ENCODE assay signal across 8 mouse cellular contexts in genomic region chr11:116004186-116004823, GRCm38 (mm10). TPM values are rescaled to one million over a fixed set of nuclear protein-coding genes. Genes with fewer than 3 reads are reported as not detected.
DNase-seq lines count a peak whose midpoint lies in the region; ATAC-seq and TF ChIP-seq lines count a peak whose summit lies in the region.

No protein-coding gene starts in this region.

- H3K9me3 ChIP-seq in embryonic facial prominence, embryonic 13.5 days: no peaks in the 10 kb centered on the region
- H3K9me3 ChIP-seq in intestine, postnatal 0 days (ENCODE audit: control insufficient read depth): no peaks in the 10 kb centered on the region
- H3K9me3 ChIP-seq in neural tube, embryonic 14.5 days (ENCODE audit: control insufficient read depth, low read length): no peaks in the 10 kb centered on the region

- 40% methylated on average over 8 of the region's 8 CpGs for WGBS in liver, adult 2 months
- WGBS in embryonic facial prominence, embryonic 13.5 days: 31% methylated on average over 8 of the region's 8 CpGs
- 27% methylated on average over 8 of the region's 8 CpGs for WGBS in intestine, postnatal 0 days
- 35% methylated on average over 8 of the region's 8 CpGs for WGBS in neural tube, embryonic 14.5 days

- peak overlapping the region; percentile 55 for H3K9ac ChIP-seq in liver, adult 2 months (ENCODE audit: low read depth, low read length)
- H3K9ac ChIP-seq in embryonic facial prominence, embryonic 13.5 days: peak overlapping the region; percentile 74
- H3K9ac ChIP-seq in intestine, postnatal 0 days (ENCODE audit: low read depth, low read length): peak overlapping the region; percentile 40
- peak overlapping the region; percentile 45; the same call in 1 of the 2 replicates for H3K9ac ChIP-seq in neural tube, embryonic 14.5 days (replicated peaks; ENCODE audit: low read depth, low read length)

- H3K4me1 ChIP-seq in liver, adult 2 months (ENCODE audit: control insufficient read depth, insufficient read depth, low read length): peaks cover 7% of the 10 kb centered on the region
- H3K4me1 ChIP-seq in embryonic facial prominence, embryonic 13.5 days: peaks cover 33% of the 10 kb centered on the region
- H3K4me1 ChIP-seq in intestine, postnatal 0 days (replicated peaks; ENCODE audit: control insufficient read depth, insufficient read depth, low read length): peaks cover 11% of the 10 kb centered on the region; the same call in 1 of the 2 replicates
- peaks cover 13% of the 10 kb centered on the region for H3K4me1 ChIP-seq in neural tube, embryonic 14.5 days (ENCODE audit: control insufficient read depth, insufficient read depth, low read length)

- no peaks in the 10 kb centered on the region for H3K79me2 ChIP-seq in liver, adult 2 months (ENCODE audit: control insufficient read depth, insufficient read depth, low read length)

- TF ChIP-seq CTCF in liver, adult 2 months (IDR thresholded peaks at IDR 0.05; ENCODE audit: low read depth, low read length): no peak
- TF ChIP-seq CTCF in intestine, postnatal 0 days (IDR thresholded peaks at IDR 0.05; ENCODE audit: low read depth): no peak

- ATAC-seq in embryonic facial prominence, embryonic 13.5 days (ENCODE audit: insufficient number of reproducible peaks, insufficient read depth, low FRiP score, low TSS enrichment, low read depth): no peak
- no peak for ATAC-seq in intestine, postnatal 0 days
- ATAC-seq in neural tube, embryonic 14.5 days (ENCODE audit: low read depth): no peak

- peak overlapping the region; percentile 77 for H3K27ac ChIP-seq in liver, adult 2 months (replicated peaks; ENCODE audit: insufficient read depth, low read depth, low read length)
- H3K27ac ChIP-seq in embryonic facial prominence, embryonic 13.5 days: peak overlapping the region; percentile 76
- H3K27ac ChIP-seq in intestine, postnatal 0 days (ENCODE audit: low read depth, low read length): peak overlapping the region; percentile 95
- H3K27ac ChIP-seq in neural tube, embryonic 14.5 days (ENCODE audit: low read depth, low read length): no peak overlapping the region; the same call in 1 of the 2 replicates

- peak overlapping the region; percentile 70 for H3K4me2 ChIP-seq in embryonic facial prominence, embryonic 13.5 days
- H3K4me2 ChIP-seq in intestine, postnatal 0 days (replicated peaks; ENCODE audit: low read depth): peak overlapping the region; percentile 65
- peak overlapping the region; percentile 50 for H3K4me2 ChIP-seq in neural tube, embryonic 14.5 days (ENCODE audit: low read depth, low read length)

- H3K27me3 ChIP-seq in liver, adult 2 months (ENCODE audit: control insufficient read depth, insufficient read depth, low read length): no peaks in the 10 kb centered on the region
- peaks cover 5% of the 10 kb centered on the region; the same call in 1 of the 2 replicates for H3K27me3 ChIP-seq in embryonic facial prominence, embryonic 13.5 days
- no peaks in the 10 kb centered on the region for H3K27me3 ChIP-seq in intestine, postnatal 0 days (replicated peaks; ENCODE audit: control insufficient read depth, insufficient read depth, low read length)
- no peaks in the 10 kb centered on the region for H3K27me3 ChIP-seq in neural tube, embryonic 14.5 days (ENCODE audit: control insufficient read depth, insufficient read depth, low read length)

- DNase-seq in liver, adult 2 months (ENCODE audit: extremely low read depth, low read depth, low spot score): no peak
- DNase-seq in liver: no peak
- no peak for DNase-seq in adrenal gland, postnatal 36 days
- DNase-seq in thymus, postnatal 10 days (ENCODE audit: low spot score in 2 of 2): no peak
- no peak for DNase-seq in ovary, adult 18-20 months (ENCODE audit: low spot score)

- H3K36me3 ChIP-seq in liver, adult 2 months (ENCODE audit: control insufficient read depth, insufficient read depth, low read length): no peaks in the 10 kb centered on the region
- peaks cover 32% of the 10 kb centered on the region for H3K36me3 ChIP-seq in embryonic facial prominence, embryonic 13.5 days
- peaks cover 39% of the 10 kb centered on the region; the same call in 1 of the 2 replicates for H3K36me3 ChIP-seq in intestine, postnatal 0 days (ENCODE audit: control insufficient read depth, insufficient read depth)
- H3K36me3 ChIP-seq in neural tube, embryonic 14.5 days (ENCODE audit: control insufficient read depth, insufficient read depth, low read length): no peaks in the 10 kb centered on the region

- H3K4me3 ChIP-seq in liver, adult 2 months (ENCODE audit: insufficient read depth, low read depth, low read length): peak overlapping the region; percentile 53
- H3K4me3 ChIP-seq in embryonic facial prominence, embryonic 13.5 days: peak overlapping the region; percentile 38
- H3K4me3 ChIP-seq in intestine, postnatal 0 days (ENCODE audit: low read depth, low read length): peak overlapping the region; percentile 21
- H3K4me3 ChIP-seq in neural tube, embryonic 14.5 days (ENCODE audit: low read depth, low read length): peak overlapping the region; percentile 21; the same call in 1 of the 2 replicates

- no peak for TF ChIP-seq POLR2A in liver, adult 2 months (IDR thresholded peaks at IDR 0.05; ENCODE audit: extremely low read depth, insufficient read depth, low read length)

RNA-seq across cellular contexts. Expression of gene Galk1, which starts 8.2 kb away (rescaled TPM):
- total RNA-seq in liver, adult 2 months (2014; rRNA removed): 49.5 and 53.0 TPM in 2 replicates
- 74.7 and 79.6 TPM in 2 replicates for polyA plus RNA-seq in liver, adult 2 months (2012; rRNA removed)
- 169 and 189 TPM in 2 replicates for polyA plus RNA-seq in embryonic facial prominence, embryonic 13.5 days (2015; fragmentation: Nextera tagmentation; extraction: Ambion mirVana)
- polyA plus RNA-seq in intestine, postnatal 0 days (2015; fragmentation: Nextera tagmentation; extraction: Ambion mirVana): 387 and 418 TPM in 2 replicates
- polyA plus RNA-seq in neural tube, embryonic 14.5 days (2014; fragmentation: Nextera tagmentation; extraction: Ambion mirVana): 45.0 and 53.6 TPM in 2 replicates
- total RNA-seq in adrenal gland, postnatal 36 days (2021): 10 to 100 TPM; 40.7 to 50.3 TPM

RNA-seq across cellular contexts. Expression of gene H3f3b, which starts 23.5 kb away (rescaled TPM):
- 116 and 163 TPM in 2 replicates for total RNA-seq in liver, adult 2 months (2014; rRNA removed)
- 56.2 and 59.9 TPM in 2 replicates for polyA plus RNA-seq in liver, adult 2 months (2012; rRNA removed)
- polyA plus RNA-seq in embryonic facial prominence, embryonic 13.5 days (2015; fragmentation: Nextera tagmentation; extraction: Ambion mirVana): 2,264 and 2,363 TPM in 2 replicates
- polyA plus RNA-seq in intestine, postnatal 0 days (2015; fragmentation: Nextera tagmentation; extraction: Ambion mirVana): 1,144 and 1,190 TPM in 2 replicates
- polyA plus RNA-seq in neural tube, embryonic 14.5 days (2014; fragmentation: Nextera tagmentation; extraction: Ambion mirVana): 1,887 and 2,049 TPM in 2 replicates
- total RNA-seq in adrenal gland, postnatal 36 days (2021): 100 to 1,000 TPM; 347 to 353 TPM

RNA-seq across cellular contexts. Expression of gene Unk, which starts 25.8 kb away (rescaled TPM):
- 4.3 and 5.2 TPM in 2 replicates for total RNA-seq in liver, adult 2 months (2014; rRNA removed)
- 8.9 and 13.8 TPM in 2 replicates for polyA plus RNA-seq in liver, adult 2 months (2012; rRNA removed)
- polyA plus RNA-seq in embryonic facial prominence, embryonic 13.5 days (2015; fragmentation: Nextera tagmentation; extraction: Ambion mirVana): 40.7 and 44.9 TPM in 2 replicates
- polyA plus RNA-seq in intestine, postnatal 0 days (2015; fragmentation: Nextera tagmentation; extraction: Ambion mirVana): 7.4 and 8.8 TPM in 2 replicates
- polyA plus RNA-seq in neural tube, embryonic 14.5 days (2014; fragmentation: Nextera tagmentation; extraction: Ambion mirVana): 29.1 and 29.5 TPM in 2 replicates
- 10 to 100 TPM; 18.3 to 20.2 TPM for total RNA-seq in adrenal gland, postnatal 36 days (2021)

RNA-seq across cellular contexts. Expression of gene Itgb4, which starts 29.8 kb away (rescaled TPM):
- 0.34 and 0.65 TPM in 2 replicates for total RNA-seq in liver, adult 2 months (2014; rRNA removed)
- polyA plus RNA-seq in liver, adult 2 months (2012; rRNA removed): 0.18 and 0.25 TPM in 2 replicates
- 11.2 and 11.6 TPM in 2 replicates for polyA plus RNA-seq in embryonic facial prominence, embryonic 13.5 days (2015; fragmentation: Nextera tagmentation; extraction: Ambion mirVana)
- 16.6 and 17.8 TPM in 2 replicates for polyA plus RNA-seq in intestine, postnatal 0 days (2015; fragmentation: Nextera tagmentation; extraction: Ambion mirVana)
- 1.6 and 2.3 TPM in 2 replicates for polyA plus RNA-seq in neural tube, embryonic 14.5 days (2014; fragmentation: Nextera tagmentation; extraction: Ambion mirVana)
- 1 to 10 TPM; 2.3 to 3.1 TPM for total RNA-seq in adrenal gland, postnatal 36 days (2021)

Comparison
In these comparisons a context has a peak if more than half of its experiments do, and no peak if none do; other contexts are left out.
1. RNA of gene H3f3b, which starts 23.5 kb away (polyA plus RNA-seq): 2,264 to 2,363 TPM in embryonic facial prominence, embryonic 13.5 days, 1,887 to 2,049 TPM in neural tube, embryonic 14.5 days and 1,144 to 1,190 TPM in intestine, postnatal 0 days; 56.2 to 59.9 TPM in liver, adult 2 months; every median in the first group is over 10 times any median in the second.
2. Peak in every context shown above with its lines, with median percentiles within 50 percentile points of each other: H3K4me3 ChIP-seq, H3K9ac ChIP-seq and H3K4me2 ChIP-seq.